Comparison of ENCODE assay signal across 8 mouse cellular contexts in the genomic region with DNA sequence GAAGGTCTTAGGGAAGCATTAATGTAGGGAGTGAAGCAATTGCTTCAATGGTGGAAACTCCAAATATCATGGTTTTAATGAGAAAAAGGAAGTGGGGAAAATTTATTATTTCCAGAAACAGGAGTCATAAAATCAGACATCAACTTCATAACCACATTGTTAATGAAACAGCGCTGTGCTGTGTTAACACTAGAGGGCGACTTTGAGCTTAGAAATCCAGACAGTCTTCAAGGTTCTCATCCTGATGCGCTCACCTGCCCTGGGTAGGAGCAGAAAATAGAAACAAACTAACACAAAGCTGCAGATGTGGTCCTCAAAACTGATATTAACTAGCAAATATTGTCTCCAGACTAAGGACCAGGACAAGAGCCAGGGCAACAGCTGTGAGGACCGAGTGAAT. TPM values are rescaled to one million over a fixed set of nuclear protein-coding genes. Genes with fewer than 3 reads are reported as not detected.
A peak's percentile ranks its signal among the peaks of the same experiment; 100 is the strongest.
DNase-seq lines count a peak whose midpoint lies in the region; ATAC-seq and TF ChIP-seq lines count a peak whose summit lies in the region.

No protein-coding gene starts in this region.

- H3K27ac ChIP-seq in heart, embryonic 10.5 days: no peak overlapping the region
- H3K27ac ChIP-seq in thymus, adult 2 months (ENCODE audit: control insufficient read depth, insufficient read depth, low read length): no peak overlapping the region

- peak; percentile 50 for DNase-seq in heart, adult 8-10 months (ENCODE audit: low spot score)
- no peak for DNase-seq in heart, embryonic 10.5 days (ENCODE audit: low spot score)
- peak; percentile 45 for DNase-seq in thymus, adult 2 months
- no peak for DNase-seq in thymus, postnatal 36 days
- peak; percentile 63 to 81 for DNase-seq in cerebellum, postnatal 10 days
- peak; percentile 21 to 39 for DNase-seq in layer of hippocampus, adult 8-10 months (ENCODE audit: low spot score in 2 of 2)
- DNase-seq in frontal cortex, postnatal 10 days (ENCODE audit: low spot score in 2 of 2): no peak

- H3K36me3 ChIP-seq in heart, embryonic 10.5 days: no peaks in the 10 kb centered on the region
- H3K36me3 ChIP-seq in thymus, adult 2 months (ENCODE audit: control insufficient read depth, insufficient read depth, low read length): no peaks in the 10 kb centered on the region

- WGBS in heart, embryonic 10.5 days: 17% methylated on average over 4 of the region's 4 CpGs
- 16% methylated on average over 4 of the region's 4 CpGs for WGBS in thymus, adult 2 months

- H3K4me1 ChIP-seq in heart, embryonic 10.5 days: no peaks in the 10 kb centered on the region
- no peaks in the 10 kb centered on the region for H3K4me1 ChIP-seq in thymus, adult 2 months (replicated peaks; ENCODE audit: control insufficient read depth, insufficient read depth, low read length)

- TF ChIP-seq POLR2A in thymus, adult 2 months (IDR thresholded peaks at IDR 0.05; ENCODE audit: control insufficient read depth, extremely low read depth, insufficient read depth, low read length, poor library complexity): no peak

- no peak overlapping the region for H3K4me3 ChIP-seq in heart, embryonic 10.5 days
- H3K4me3 ChIP-seq in thymus, adult 2 months (ENCODE audit: control insufficient read depth, insufficient read depth, low read length): no peak overlapping the region

- H3K27me3 ChIP-seq in heart, embryonic 10.5 days (ENCODE audit: insufficient read depth, poor library complexity, severe bottlenecking): no peaks in the 10 kb centered on the region
- H3K27me3 ChIP-seq in thymus, adult 2 months (ENCODE audit: control insufficient read depth, insufficient read depth, low read length): no peaks in the 10 kb centered on the region

- no peak for TF ChIP-seq CTCF in thymus, adult 2 months (IDR thresholded peaks at IDR 0.05; ENCODE audit: borderline replicate concordance, control insufficient read depth, extremely low read depth, insufficient read depth, low read length, poor library complexity)

- H3K9me3 ChIP-seq in heart, embryonic 10.5 days: no peaks in the 10 kb centered on the region

- ATAC-seq in monocyte, adult 5-6 weeks (replicated peaks; ENCODE audit: insufficient number of reproducible peaks, low FRiP score, low TSS enrichment, poor library complexity, severe bottlenecking): peak; percentile 70

RNA-seq across cellular contexts. Expression of gene H2-Ab1, which starts 7.6 kb away (rescaled TPM):
- 10 to 100 TPM; 13.2 to 19.1 (median 15.6) TPM for total RNA-seq in heart, adult 8-10 months (2022)
- polyA plus RNA-seq in heart, embryonic 10.5 days (2016; fragmentation: Nextera tagmentation; extraction: Ambion mirVana): 13.2 and 14.6 TPM in 2 replicates
- 2,799 and 4,004 TPM in 2 replicates for polyA plus RNA-seq in thymus, adult 2 months (2012; rRNA removed)
- total RNA-seq in layer of hippocampus, adult 8-10 months (2022): 10 to 100 TPM in 2 of 4 experiments, 1 to 10 TPM in 2; 1.1 to 31.1 (median 11.6) TPM
- 588 to 931 TPM (median 911 TPM) in 3 replicates for total RNA-seq in monocyte, adult 5-6 weeks (2017)

RNA-seq across cellular contexts. Expression of gene H2-Ob, which starts 11.2 kb away (rescaled TPM):
- total RNA-seq in heart, adult 8-10 months (2022): 1 to 10 TPM in 1 of 4 experiments, under 1 TPM in 3; 0.41 to 1.5 (median 0.51) TPM
- polyA plus RNA-seq in heart, embryonic 10.5 days (2016; fragmentation: Nextera tagmentation; extraction: Ambion mirVana): not detected in 2 replicates
- 30.1 and 37.5 TPM in 2 replicates for polyA plus RNA-seq in thymus, adult 2 months (2012; rRNA removed)
- total RNA-seq in layer of hippocampus, adult 8-10 months (2022): 1 to 10 TPM in 2 of 4 experiments, under 1 TPM in 1, not detected in 1; 0.69 to 3.3 (median 1.8) TPM
- total RNA-seq in monocyte, adult 5-6 weeks (2017): 59.1 to 84.6 TPM (median 63.2 TPM) in 3 replicates

RNA-seq across cellular contexts. Expression of gene H2-Aa, which starts 37.7 kb away (rescaled TPM):
- total RNA-seq in heart, adult 8-10 months (2022): 10 to 100 TPM; 15.7 to 28.3 (median 26.7) TPM
- polyA plus RNA-seq in heart, embryonic 10.5 days (2016; fragmentation: Nextera tagmentation; extraction: Ambion mirVana): 0.11 TPM in 1 of 2 replicates, not detected in the other
- 1,027 and 1,363 TPM in 2 replicates for polyA plus RNA-seq in thymus, adult 2 months (2012; rRNA removed)
- 10 to 100 TPM in 2 of 4 experiments, 1 to 10 TPM in 1, under 1 TPM in 1; 0.70 to 29.8 (median 13.8) TPM for total RNA-seq in layer of hippocampus, adult 8-10 months (2022)
- 387 to 602 TPM (median 587 TPM) in 3 replicates for total RNA-seq in monocyte, adult 5-6 weeks (2017)

RNA-seq across cellular contexts. Expression of gene Tap2, which starts 46.6 kb away (rescaled TPM):
- total RNA-seq in heart, adult 8-10 months (2022): 10 to 100 TPM; 21.4 to 25.3 (median 24.6) TPM
- 0.48 and 0.51 TPM in 2 replicates for polyA plus RNA-seq in heart, embryonic 10.5 days (2016; fragmentation: Nextera tagmentation; extraction: Ambion mirVana)
- polyA plus RNA-seq in thymus, adult 2 months (2012; rRNA removed): 231 and 232 TPM in 2 replicates
- total RNA-seq in layer of hippocampus, adult 8-10 months (2022): 10 to 100 TPM; 12.3 to 18.1 (median 15.9) TPM
- 87.6 to 119 TPM (median 96.6 TPM) in 3 replicates for total RNA-seq in monocyte, adult 5-6 weeks (2017)

RNA-seq across cellular contexts. Expression of gene Psmb8, which starts 52.4 kb away (rescaled TPM):
- 10 to 100 TPM; 10.7 to 15.1 (median 12.8) TPM for total RNA-seq in heart, adult 8-10 months (2022)
- 0.86 and 0.87 TPM in 2 replicates for polyA plus RNA-seq in heart, embryonic 10.5 days (2016; fragmentation: Nextera tagmentation; extraction: Ambion mirVana)
- 656 and 705 TPM in 2 replicates for polyA plus RNA-seq in thymus, adult 2 months (2012; rRNA removed)
- total RNA-seq in layer of hippocampus, adult 8-10 months (2022): 10 to 100 TPM in 2 of 4 experiments, 1 to 10 TPM in 2; 3.8 to 18.8 (median 10.0) TPM
- 387 to 472 TPM (median 466 TPM) in 3 replicates for total RNA-seq in monocyte, adult 5-6 weeks (2017)

Comparison
In these comparisons a context has a peak if more than half of its experiments do, and no peak if none do; other contexts are left out.
1. DNase-seq: peak in heart, adult 8-10 months (single experiment), thymus, adult 2 months (single experiment), cerebellum, postnatal 10 days (2 of 2) and layer of hippocampus, adult 8-10 months (2 of 2); none in heart, embryonic 10.5 days (single experiment), thymus, postnatal 36 days (0 of 2) and frontal cortex, postnatal 10 days (0 of 2).
2. RNA of gene H2-Ab1, which starts 7.6 kb away (total RNA-seq): 588 to 931 TPM in monocyte, adult 5-6 weeks; 1.1 to 31.1 TPM in layer of hippocampus, adult 8-10 months and 13.2 to 19.1 TPM in heart, adult 8-10 months; every median in the first group is over 10 times any median in the second.
3. RNA of gene H2-Ob, which starts 11.2 kb away (total RNA-seq): 59.1 to 84.6 TPM in monocyte, adult 5-6 weeks; 0.69 to 3.3 TPM in layer of hippocampus, adult 8-10 months and 0.41 to 1.5 TPM in heart, adult 8-10 months; every median in the first group is over 10 times any median in the second.
4. RNA of gene H2-Aa, which starts 37.7 kb away (total RNA-seq): 387 to 602 TPM in monocyte, adult 5-6 weeks; 15.7 to 28.3 TPM in heart, adult 8-10 months and 0.70 to 29.8 TPM in layer of hippocampus, adult 8-10 months; every median in the first group is over 10 times any median in the second.